Mouse (Mus musculus): ENCODE results near the gene Olfr685. TPM values are rescaled to one million over a fixed set of nuclear protein-coding genes. Genes with fewer than 3 reads are reported as not detected.

The Olfr685 gene
- polyA plus RNA-seq (2011; ENCODE audit: insufficient read depth, insufficient read length, low replicate concordance, missing spikeins): not detected in 2 replicates

- TF ChIP-seq POLR2A (IDR thresholded peaks at IDR 0.05; ENCODE audit: borderline replicate concordance, control insufficient read depth, low read depth, low read length) (no peak), CTCF (IDR thresholded peaks at IDR 0.05; ENCODE audit: control insufficient read depth, insufficient read depth, low read length) (no peak)
- 76% methylated on average over 1 of the region's 1 CpGs for WGBS
- H3K4me3 ChIP-seq (replicated peaks; ENCODE audit: control insufficient read depth, low read depth, low read length): no peak within 1 kb of the TSS
- H3K4me1 ChIP-seq (ENCODE audit: control insufficient read depth, insufficient read depth, low read length): no peaks in the 10 kb centered on the region
- H3K27ac ChIP-seq (ENCODE audit: control insufficient read depth, insufficient read depth, low read depth, low read length, poor library complexity): no peak within 1 kb of the TSS
Observed at GRCm38 (mm10) chr7:105185912-105186311, at the start of gene Olfr685. Olfr685 (minus strand) TSS chr7:105186012.

GRCm38 (mm10) chr7:105229386-105229785, 43.6 kb upstream of the Olfr685 start:
- no peaks in the 10 kb centered on the region for H3K4me1 ChIP-seq (ENCODE audit: control insufficient read depth, insufficient read depth, low read length)
- no peak overlapping the region for H3K4me3 ChIP-seq (replicated peaks; ENCODE audit: control insufficient read depth, low read depth, low read length)
- no peak overlapping the region for H3K27ac ChIP-seq (ENCODE audit: control insufficient read depth, insufficient read depth, low read depth, low read length, poor library complexity)
- WGBS: 78% methylated on average over 2 of the region's 2 CpGs
- TF ChIP-seq CTCF (IDR thresholded peaks at IDR 0.05; ENCODE audit: control insufficient read depth, insufficient read depth, low read length) (no peak), POLR2A (IDR thresholded peaks at IDR 0.05; ENCODE audit: borderline replicate concordance, control insufficient read depth, low read depth, low read length) (no peak)

GRCm38 (mm10) chr7:105228138-105228537, 42.3 kb upstream of the Olfr685 start:
- no peaks in the 10 kb centered on the region for H3K4me1 ChIP-seq (ENCODE audit: control insufficient read depth, insufficient read depth, low read length)
- WGBS: 49% methylated on average over 1 of the region's 1 CpGs
- H3K4me3 ChIP-seq (replicated peaks; ENCODE audit: control insufficient read depth, low read depth, low read length): no peak overlapping the region
- no peak overlapping the region for H3K27ac ChIP-seq (ENCODE audit: control insufficient read depth, insufficient read depth, low read depth, low read length, poor library complexity)
- TF ChIP-seq CTCF (IDR thresholded peaks at IDR 0.05; ENCODE audit: control insufficient read depth, insufficient read depth, low read length): no peak
- TF ChIP-seq POLR2A (IDR thresholded peaks at IDR 0.05; ENCODE audit: borderline replicate concordance, control insufficient read depth, low read depth, low read length): no peak

- TF ChIP-seq CTCF (IDR thresholded peaks at IDR 0.05; ENCODE audit: control insufficient read depth, insufficient read depth, low read length) (no peak), POLR2A (IDR thresholded peaks at IDR 0.05; ENCODE audit: borderline replicate concordance, control insufficient read depth, low read depth, low read length) (no peak)
- no peaks in the 10 kb centered on the region for H3K4me1 ChIP-seq (ENCODE audit: control insufficient read depth, insufficient read depth, low read length)
- no peak overlapping the region for H3K4me3 ChIP-seq (replicated peaks; ENCODE audit: control insufficient read depth, low read depth, low read length)
- H3K27ac ChIP-seq (ENCODE audit: control insufficient read depth, insufficient read depth, low read depth, low read length, poor library complexity): no peak overlapping the region
Observed at GRCm38 (mm10) chr7:105226703-105227102, 40.9 kb upstream of the Olfr685 start.

- no peak for TF ChIP-seq CTCF (IDR thresholded peaks at IDR 0.05; ENCODE audit: control insufficient read depth, insufficient read depth, low read length)
- no peak for TF ChIP-seq POLR2A (IDR thresholded peaks at IDR 0.05; ENCODE audit: borderline replicate concordance, control insufficient read depth, low read depth, low read length)
- no peaks in the 10 kb centered on the region for H3K4me1 ChIP-seq (ENCODE audit: control insufficient read depth, insufficient read depth, low read length)
- H3K4me3 ChIP-seq (replicated peaks; ENCODE audit: control insufficient read depth, low read depth, low read length): no peak overlapping the region
- H3K27ac ChIP-seq (ENCODE audit: control insufficient read depth, insufficient read depth, low read depth, low read length, poor library complexity): no peak overlapping the region
Observed at GRCm38 (mm10) chr7:105226072-105226471, 40.3 kb upstream of the Olfr685 start.

- Histone ChIP-seq H3K4me3 (replicated peaks; ENCODE audit: control insufficient read depth, low read depth, low read length) (no peak overlapping the region), H3K4me1 (ENCODE audit: control insufficient read depth, insufficient read depth, low read length) (no peaks in the 10 kb centered on the region), H3K27ac (ENCODE audit: control insufficient read depth, insufficient read depth, low read depth, low read length, poor library complexity) (no peak overlapping the region)
- WGBS: 85% methylated on average over 4 of the region's 4 CpGs
- no peak for TF ChIP-seq CTCF (IDR thresholded peaks at IDR 0.05; ENCODE audit: control insufficient read depth, insufficient read depth, low read length)
- no peak for TF ChIP-seq POLR2A (IDR thresholded peaks at IDR 0.05; ENCODE audit: borderline replicate concordance, control insufficient read depth, low read depth, low read length)
Observed at GRCm38 (mm10) chr7:105218281-105218680, 32.5 kb upstream of the Olfr685 start.

- 51% methylated on average over 1 of the region's 1 CpGs for WGBS
- Histone ChIP-seq H3K27ac (ENCODE audit: control insufficient read depth, insufficient read depth, low read depth, low read length, poor library complexity) (no peak overlapping the region), H3K4me3 (replicated peaks; ENCODE audit: control insufficient read depth, low read depth, low read length) (no peak overlapping the region), H3K4me1 (ENCODE audit: control insufficient read depth, insufficient read depth, low read length) (no peaks in the 10 kb centered on the region)
- TF ChIP-seq CTCF (IDR thresholded peaks at IDR 0.05; ENCODE audit: control insufficient read depth, insufficient read depth, low read length) (no peak), POLR2A (IDR thresholded peaks at IDR 0.05; ENCODE audit: borderline replicate concordance, control insufficient read depth, low read depth, low read length) (no peak)
Observed at GRCm38 (mm10) chr7:105214761-105215160, 28.9 kb upstream of the Olfr685 start.

GRCm38 (mm10) chr7:105207385-105207784, 21.6 kb upstream of the Olfr685 start, which contains the start of gene Olfr686:
Olfr686 (minus strand) TSS chr7:105207485.
- TF ChIP-seq POLR2A (IDR thresholded peaks at IDR 0.05; ENCODE audit: borderline replicate concordance, control insufficient read depth, low read depth, low read length): no peak
- TF ChIP-seq CTCF (IDR thresholded peaks at IDR 0.05; ENCODE audit: control insufficient read depth, insufficient read depth, low read length): no peak
- Histone ChIP-seq H3K27ac (ENCODE audit: control insufficient read depth, insufficient read depth, low read depth, low read length, poor library complexity) (no peak within 1 kb of the TSS), H3K4me3 (replicated peaks; ENCODE audit: control insufficient read depth, low read depth, low read length) (no peak within 1 kb of the TSS), H3K4me1 (ENCODE audit: control insufficient read depth, insufficient read depth, low read length) (no peaks in the 10 kb centered on the region)

- no peak for TF ChIP-seq CTCF (IDR thresholded peaks at IDR 0.05; ENCODE audit: control insufficient read depth, insufficient read depth, low read length)
- TF ChIP-seq POLR2A (IDR thresholded peaks at IDR 0.05; ENCODE audit: borderline replicate concordance, control insufficient read depth, low read depth, low read length): no peak
- 39% methylated on average over 4 of the region's 4 CpGs for WGBS
- H3K4me3 ChIP-seq (replicated peaks; ENCODE audit: control insufficient read depth, low read depth, low read length): no peak overlapping the region
- no peaks in the 10 kb centered on the region for H3K4me1 ChIP-seq (ENCODE audit: control insufficient read depth, insufficient read depth, low read length)
- no peak overlapping the region for H3K27ac ChIP-seq (ENCODE audit: control insufficient read depth, insufficient read depth, low read depth, low read length, poor library complexity)
Observed at GRCm38 (mm10) chr7:105170773-105171172, 15.0 kb downstream of the Olfr685 start.

Measured in bone marrow, adult 2 months (tissue).